Mouse (Mus musculus): ENCODE measurements around the gene Ctss. TPM values are rescaled to one million over a fixed set of nuclear protein-coding genes. Genes with fewer than 3 reads are reported as not detected.
"Not testable (repeated sequence)": the region's sequence is repeated elsewhere in the genome, so short reads cannot be mapped to it uniquely, and the experiment has no call there.

Gene Ctss
- total RNA-seq, 4 experiments from 2014 or later, result 7.8 to 17.5 (median 10.0) TPM

GRCm38 (mm10) chr3:95533364-95533763 is 6.8 kb downstream of the Ctss start:
- DNase-seq (ENCODE audit: low spot score), result no peak

- DNase-seq (ENCODE audit: low spot score), result no peak
These were observed 8.3 kb downstream of the Ctss start for GRCm38 (mm10) chr3:95534927-95535326.

- DNase-seq (ENCODE audit: low spot score), result no peak
These were observed 12.3 kb downstream of the Ctss start for GRCm38 (mm10) chr3:95538936-95539335.

- DNase-seq (ENCODE audit: low spot score), result no peak
These were observed 13.3 kb downstream of the Ctss start for GRCm38 (mm10) chr3:95539837-95540236.

- not testable (repeated sequence) for DNase-seq (ENCODE audit: low spot score)
These were observed 14.6 kb downstream of the Ctss start for GRCm38 (mm10) chr3:95541186-95541585.

GRCm38 (mm10) chr3:95542171-95542570 is 15.6 kb downstream of the Ctss start:
- no peak for DNase-seq (ENCODE audit: low spot score)

GRCm38 (mm10) chr3:95542981-95543380 is 16.4 kb downstream of the Ctss start:
- no peak for DNase-seq (ENCODE audit: low spot score)

- no peak for DNase-seq (ENCODE audit: low spot score)
These were observed 23.6 kb downstream of the Ctss start for GRCm38 (mm10) chr3:95550176-95550575.

- DNase-seq (ENCODE audit: low spot score), result no peak
These were observed 27.4 kb downstream of the Ctss start for GRCm38 (mm10) chr3:95553986-95554385.

- no peak for DNase-seq (ENCODE audit: low spot score)
These were observed 32.9 kb downstream of the Ctss start, which contains the start of gene Hormad1 for GRCm38 (mm10) chr3:95559437-95559836. TSS of gene Hormad1 (plus strand) at chr3:95559677.

- no peak for DNase-seq (ENCODE audit: low spot score)
These were observed 34.2 kb downstream of the Ctss start for GRCm38 (mm10) chr3:95560738-95561137.

GRCm38 (mm10) chr3:95561826-95562225 is 35.2 kb downstream of the Ctss start:
- no peak for DNase-seq (ENCODE audit: low spot score)

GRCm38 (mm10) chr3:95569585-95569984 is 43.0 kb downstream of the Ctss start:
- no peak for DNase-seq (ENCODE audit: low spot score)

- no peak for DNase-seq (ENCODE audit: low spot score)
These were observed 61.4 kb downstream of the Ctss start for GRCm38 (mm10) chr3:95587754-95588603.

- DNase-seq (ENCODE audit: low spot score), result peak; percentile 99
These were observed 62.1 kb downstream of the Ctss start, which contains the start of gene Golph3l for GRCm38 (mm10) chr3:95588604-95589086. TSS of gene Golph3l (plus strand) at chr3:95588934.

GRCm38 (mm10) chr3:95598734-95599133 is 72.1 kb downstream of the Ctss start:
- no peak for DNase-seq (ENCODE audit: low spot score)

- DNase-seq (ENCODE audit: low spot score), result no peak
These were observed 74.7 kb downstream of the Ctss start for GRCm38 (mm10) chr3:95601287-95601686.

Other genes starting within 250 kb of the Ctss start
- 10 to 100 TPM; 19.5 to 23.8 (median 21.3) TPM for gene Mindy1, start 245.4 kb upstream of the Ctss start, total RNA-seq (2022)
- gene Prune1, start 244.7 kb upstream of the Ctss start, total RNA-seq (2022), result 10 to 100 TPM; 26.3 to 27.9 (median 27.2) TPM
- gene Anxa9, start 219.6 kb upstream of the Ctss start, total RNA-seq (2022), result 1 to 10 TPM in 1 of 4 experiments, under 1 TPM in 2, not detected in 1; 0.52 to 1.5 (median 0.66) TPM
- gene Cers2, start 212.0 kb upstream of the Ctss start, total RNA-seq (2022), result 10 to 100 TPM; 30.6 to 35.5 (median 33.4) TPM
- gene Setdb1, start 169.6 kb upstream of the Ctss start, total RNA-seq (2022), result 10 to 100 TPM; 10.1 to 12.0 (median 10.4) TPM
- not detected for gene 4930558C23Rik, start 123.9 kb upstream of the Ctss start, total RNA-seq (2022)
- 10 to 100 TPM; 36.9 to 39.9 (median 39.1) TPM for gene Arnt, start 92.4 kb upstream of the Ctss start, total RNA-seq (2022)
- gene Ctsk, start 27.5 kb upstream of the Ctss start, total RNA-seq (2022), result 1 to 10 TPM; 5.3 to 7.9 (median 6.6) TPM
- gene Hormad1, start 32.9 kb downstream of the Ctss start, total RNA-seq (2022), result not detected
- gene Golph3l, start 62.1 kb downstream of the Ctss start, total RNA-seq (2022), result 10 to 100 TPM; 17.9 to 20.9 (median 19.6) TPM
- gene Ensa, start 98.2 kb downstream of the Ctss start, total RNA-seq (2022), result 10 to 100 TPM; 77.2 to 84.9 (median 80.6) TPM
- gene Mcl1, start 132.0 kb downstream of the Ctss start, total RNA-seq (2022), result 100 to 1,000 TPM; 123 to 159 (median 134) TPM
- 10 to 100 TPM; 35.5 to 60.3 (median 45.4) TPM for gene Adamtsl4, start 161.1 kb downstream of the Ctss start, total RNA-seq (2022)
- 10 to 100 TPM; 36.6 to 76.5 (median 42.3) TPM for gene Ecm1, start 212.8 kb downstream of the Ctss start, total RNA-seq (2022)
- 10 to 100 TPM; 48.1 to 51.8 (median 49.0) TPM for gene Tars2, start 233.4 kb downstream of the Ctss start, total RNA-seq (2022)

All from heart, adult 8-10 months (tissue).